Mouse (Mus musculus) cerebellum, postnatal 14 days (tissue): ENCODE results near the gene Ereg.

Source experiments
- DNase-seq, 2 experiments: peaks; one replicate each; pipeline ENCODE4 v3.0.0; 2021; ENCODE audit warnings: mixed read lengths in 2 of 2

Gene Ereg

GRCm38 (mm10) chr5:91074450-91074950 is at the start of gene Ereg:
TSS of gene Ereg (plus strand) at chr5:91074622.
- DNase-seq, result peak; percentile 7 to 8

DNA sequence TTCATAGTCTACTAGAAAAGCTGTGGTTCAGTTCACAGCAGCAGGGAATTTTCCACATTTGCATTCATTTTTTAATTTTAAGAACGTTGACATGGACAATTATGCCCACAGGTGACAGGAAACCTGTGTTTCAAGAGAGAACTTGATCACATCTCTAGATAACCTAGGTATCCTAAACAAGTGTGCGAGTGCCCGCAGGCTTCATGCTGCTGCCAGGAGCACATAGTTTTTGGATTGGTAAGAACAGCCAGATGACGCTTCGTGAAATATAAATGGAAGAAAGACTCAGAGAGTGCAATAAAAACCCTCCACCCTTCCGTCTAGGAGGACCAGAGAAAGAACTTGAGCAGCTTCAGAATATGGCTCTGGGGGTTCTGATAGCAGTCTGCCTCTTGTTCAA is 47.3 kb upstream of the Ereg start, which contains the start of gene Epgn:
Epgn (plus strand) TSS at position 301 of the 400 bp plus-strand sequence.
- no peak for DNase-seq

- no peak for DNase-seq
Measured at GRCm38 (mm10) chr5:91027840-91028239, 46.6 kb upstream of the Ereg start.

DNA sequence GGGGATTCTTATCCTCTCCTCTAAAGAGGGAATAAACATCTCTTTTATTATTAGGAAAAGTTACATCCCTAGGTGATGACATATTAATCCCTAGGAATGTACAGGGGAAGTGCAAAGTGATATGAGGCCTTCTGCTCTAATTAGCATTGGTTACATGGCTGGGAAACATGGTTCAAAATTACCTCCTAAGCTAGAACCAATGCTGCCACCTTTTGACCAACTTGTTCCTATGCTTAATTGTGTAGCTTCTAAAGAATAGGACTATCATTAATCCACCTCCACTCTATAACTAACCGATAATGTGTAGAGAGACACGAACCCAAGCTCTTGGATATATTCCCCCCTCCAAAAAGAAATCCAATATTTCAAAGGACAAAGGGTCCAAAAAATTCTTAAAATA is 43.8 kb upstream of the Ereg start:
- no peak for DNase-seq

DNA sequence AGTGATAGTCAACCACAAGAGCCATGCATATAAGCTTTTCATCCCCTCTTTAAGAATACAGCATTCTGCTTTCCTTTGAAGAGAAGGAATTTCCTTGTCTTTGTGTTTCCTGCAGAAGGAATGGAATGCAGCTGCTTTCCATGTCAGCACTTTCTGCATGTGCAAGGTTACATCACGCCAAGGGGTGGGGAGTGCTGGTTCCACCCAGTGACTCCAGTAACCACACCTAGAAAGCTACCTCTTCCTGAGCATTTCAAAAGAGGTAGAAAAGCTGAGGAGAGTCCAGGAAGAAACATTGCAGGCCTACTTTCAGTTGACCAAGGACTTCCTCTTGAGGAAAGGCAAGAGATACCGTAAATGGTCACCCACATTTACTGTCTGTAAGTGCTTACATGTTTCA is 39.1 kb upstream of the Ereg start:
- no peak for DNase-seq

DNA sequence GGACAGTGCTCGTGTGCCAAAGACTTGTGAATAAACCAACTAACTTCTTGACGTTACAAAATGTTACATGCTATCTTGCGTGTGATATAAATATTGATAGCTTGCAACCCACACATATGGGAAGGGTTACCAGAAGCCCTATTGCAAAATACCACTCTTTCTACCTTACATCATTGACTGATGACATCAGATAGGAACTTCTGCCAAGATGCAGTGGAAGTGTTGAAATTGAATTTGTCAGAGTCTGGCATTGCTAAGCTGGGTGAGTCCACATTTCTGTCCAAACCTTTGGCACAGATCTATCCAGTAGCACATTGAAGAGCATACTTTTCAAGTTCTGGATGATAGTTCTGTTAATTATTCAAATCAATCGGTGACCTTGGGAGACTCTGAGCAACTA is 37.8 kb upstream of the Ereg start:
- no peak for DNase-seq

GRCm38 (mm10) chr5:91037756-91038155 is 36.7 kb upstream of the Ereg start:
- no peak for DNase-seq

- peak; percentile 65 to 66 for DNase-seq
Measured at GRCm38 (mm10) chr5:91038547-91038946, 35.9 kb upstream of the Ereg start.

- DNase-seq, result no peak
Measured at GRCm38 (mm10) chr5:91038963-91039362, 35.5 kb upstream of the Ereg start.

- no peak for DNase-seq
Measured at GRCm38 (mm10) chr5:91047987-91048386, 26.4 kb upstream of the Ereg start.

- DNase-seq, result no peak
Measured at GRCm38 (mm10) chr5:91048397-91048796, 26.0 kb upstream of the Ereg start.

- DNase-seq, result no peak
Measured at GRCm38 (mm10) chr5:91072340-91072739, 2.1 kb upstream of the Ereg start.

DNA sequence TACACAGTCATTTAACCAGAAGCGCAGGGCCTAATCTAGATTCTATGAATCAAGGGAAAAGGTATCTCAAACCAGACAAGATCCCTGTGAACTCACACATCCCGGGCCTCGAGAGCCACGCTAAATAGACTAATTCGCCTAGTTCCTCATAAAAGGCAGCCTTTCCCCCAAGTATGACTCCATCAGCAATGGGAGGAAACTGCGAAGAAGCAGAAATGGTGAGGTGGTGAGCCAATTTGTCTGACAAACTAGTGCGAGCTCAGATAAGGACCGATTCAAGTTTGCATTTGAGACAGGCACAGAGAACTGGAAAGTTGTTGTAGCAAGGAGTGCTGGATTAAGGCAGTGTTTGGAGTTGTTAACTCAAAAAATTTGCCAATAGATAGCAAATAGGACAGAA is 796 bp upstream of the Ereg start:
- DNase-seq, result no peak

GRCm38 (mm10) chr5:91074026-91074425 is 396 bp upstream of the Ereg start:
- no peak for DNase-seq

GRCm38 (mm10) chr5:91075021-91075420 is 599 bp downstream of the Ereg start:
- DNase-seq, result no peak

DNA sequence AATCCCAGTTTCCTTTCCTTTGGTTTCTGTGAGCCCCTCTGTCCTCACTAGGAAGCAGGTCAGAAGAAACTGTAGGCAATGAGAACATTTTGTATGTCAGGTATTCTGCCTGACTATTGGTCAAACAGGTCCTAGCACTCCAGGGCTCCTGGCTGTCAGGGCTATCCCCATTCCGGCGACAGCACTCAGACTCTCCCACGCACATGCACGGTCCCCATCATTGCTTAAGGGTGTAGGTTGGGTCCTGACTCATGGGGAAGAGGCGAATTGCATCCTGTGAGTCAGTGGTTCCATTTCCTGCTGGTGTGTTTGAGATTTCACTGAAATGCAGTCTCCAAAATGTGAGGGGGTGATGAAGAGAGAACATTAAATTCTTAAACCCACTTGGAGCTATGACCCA is 8.6 kb downstream of the Ereg start:
- no peak for DNase-seq

DNA sequence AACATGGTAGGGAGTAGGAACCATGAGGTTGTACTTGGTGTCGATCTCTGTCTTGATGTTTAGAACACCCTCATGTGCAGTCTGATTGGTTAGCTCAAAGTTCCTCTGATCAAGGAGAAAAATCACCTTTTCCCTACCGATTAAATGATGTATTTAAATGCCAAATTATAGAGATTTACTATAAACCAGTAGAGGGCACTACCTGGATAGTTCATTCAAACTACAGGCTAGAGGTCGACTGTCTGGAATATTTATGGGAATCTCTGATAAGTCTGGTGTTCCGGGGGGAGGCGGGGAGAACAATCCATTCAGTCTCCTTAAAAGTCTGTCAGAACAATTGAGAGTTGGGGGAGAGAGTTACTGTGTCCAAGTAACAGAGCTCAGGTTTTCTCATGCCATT is 10.9 kb downstream of the Ereg start:
- DNase-seq, result no peak

DNA sequence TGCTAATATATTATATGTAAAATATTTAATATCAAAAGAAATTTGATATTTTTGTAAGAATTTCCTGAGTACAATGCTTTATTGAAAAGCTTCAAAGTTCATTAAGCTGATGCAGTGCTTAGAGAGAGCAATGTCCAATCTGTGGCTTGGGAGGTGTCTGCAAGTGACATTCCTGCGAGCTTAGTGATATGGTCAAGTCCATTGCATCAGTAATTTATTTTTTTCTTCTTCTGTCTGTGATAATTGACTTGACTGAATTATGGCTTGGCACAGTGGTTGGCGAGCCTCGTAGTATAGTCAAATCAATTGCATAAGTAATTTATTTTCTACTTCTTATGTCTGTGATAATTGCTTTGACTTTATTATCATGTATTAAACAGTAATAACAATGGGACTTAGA is 15.9 kb downstream of the Ereg start:
- no peak for DNase-seq

- no peak for DNase-seq
Measured at GRCm38 (mm10) chr5:91097911-91098614, 23.6 kb downstream of the Ereg start.

- no peak for DNase-seq
Measured at GRCm38 (mm10) chr5:91101742-91102141, 27.3 kb downstream of the Ereg start.

DNA sequence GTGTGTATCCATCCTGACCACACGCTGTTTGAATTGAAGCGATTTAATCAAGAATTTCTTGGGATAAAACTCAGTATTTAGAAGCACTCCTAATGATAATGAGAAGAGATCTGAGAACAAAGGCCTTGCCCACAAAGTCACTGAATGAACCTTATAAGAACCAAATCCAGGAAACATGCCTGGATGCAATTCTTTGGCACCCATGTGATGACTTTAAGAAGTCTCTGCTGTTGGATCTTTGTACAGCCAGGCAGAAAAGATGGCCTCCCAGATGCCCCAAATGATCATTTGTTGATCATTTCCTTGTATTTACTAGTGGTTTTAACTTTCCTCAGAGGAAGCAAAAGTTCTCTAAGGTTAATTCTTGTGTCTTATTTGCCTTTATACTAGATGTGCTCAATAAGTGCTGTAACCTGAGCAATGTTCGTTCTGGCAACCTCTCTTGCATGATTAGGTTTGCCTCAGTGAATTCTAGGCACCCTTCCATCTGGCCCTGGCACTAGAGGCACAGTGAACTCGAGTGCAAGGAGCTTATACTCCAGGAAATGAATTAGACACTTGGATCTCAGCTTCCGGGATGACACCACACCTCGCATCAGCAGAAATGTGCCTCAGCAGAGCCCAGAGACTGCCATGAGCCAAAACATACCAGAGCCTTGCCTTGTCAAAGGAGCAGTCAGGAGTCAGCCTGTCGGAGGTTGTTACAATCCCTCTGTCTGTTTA is 29.7 kb downstream of the Ereg start:
- DNase-seq, result peak; percentile 96 to 97

GRCm38 (mm10) chr5:91106248-91106647 is 31.8 kb downstream of the Ereg start:
- DNase-seq, result no peak

DNA sequence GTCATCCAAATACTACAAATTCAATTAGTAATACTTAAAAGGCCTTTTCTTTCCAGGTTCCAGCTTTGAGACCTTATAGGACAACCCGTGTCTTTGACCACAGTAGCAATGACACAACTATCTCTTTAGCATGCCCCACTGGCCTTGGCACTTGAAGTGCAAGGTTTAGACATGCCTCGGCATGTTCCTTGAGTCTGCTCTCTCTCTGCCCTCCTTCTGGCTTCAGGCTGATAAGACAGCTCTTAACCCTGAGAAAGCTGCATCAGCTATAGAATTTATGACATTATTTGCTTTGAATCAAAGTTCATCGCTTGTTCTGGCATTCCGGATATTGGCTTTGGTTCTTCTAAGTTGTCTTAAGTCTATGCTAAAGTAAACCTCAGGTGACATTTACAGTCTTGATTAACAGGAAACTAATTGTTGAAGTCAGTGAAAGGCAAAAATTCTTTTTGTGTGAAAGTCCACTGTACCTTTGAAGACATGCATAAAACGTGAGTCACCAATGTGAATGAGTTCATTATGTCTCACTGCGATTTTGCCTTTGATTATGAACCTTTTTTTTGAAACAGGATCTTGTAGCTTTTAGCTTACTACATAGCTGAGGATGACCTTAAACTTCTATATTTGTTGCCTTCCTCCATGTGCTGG is 35.7 kb downstream of the Ereg start:
- DNase-seq, result no peak

- peak; percentile 38 to 52 for DNase-seq
Measured at GRCm38 (mm10) chr5:91111019-91111418, 36.6 kb downstream of the Ereg start.
